Mouse (Mus musculus) midbrain, postnatal 0 days (tissue): ENCODE data around the gene Cog5. TPM values are rescaled to one million over a fixed set of nuclear protein-coding genes. Genes with fewer than 3 reads are reported as not detected.
A peak's percentile ranks its signal among the peaks of the same experiment; 100 is the strongest.

Experiments
- ATAC-seq: fragments of 200-750 bp; cut with Nextera tagmentation; 2 replicates; pipeline ENCODE4 v1.8.0; 2017; ENCODE audit warnings: moderate number of reproducible peaks, mild to moderate bottlenecking, moderate TSS enrichment, moderate library complexity; ENCODE audit not compliant: low FRiP score
- DNase-seq: peaks from one replicate; pipeline ENCODE4 v3.0.0-alpha.2; 2015; ENCODE audit warnings: low spot score
- H3K27ac ChIP-seq: fragments of 300-500 bp; sonication (generic); 2 replicates; pipeline ENCODE4 v1.5.1; 2014; ENCODE audit warnings: low read depth, mild to moderate bottlenecking, low read length, mixed read lengths
- H3K27me3 ChIP-seq: fragments of 300-500 bp; sonication (generic); 2 replicates; pipeline ENCODE4 v1.6.1; 2014; ENCODE audit warnings: low read length, control low read depth, mixed read lengths; ENCODE audit not compliant: insufficient read depth
- H3K36me3 ChIP-seq: fragments of 300-500 bp; sonication (generic); 2 replicates; pipeline ENCODE4 v1.6.1; 2014; ENCODE audit warnings: low read length, control low read depth, mixed read lengths; ENCODE audit not compliant: insufficient read depth
- H3K4me1 ChIP-seq: fragments of 300-500 bp; sonication (generic); 2 replicates; pipeline ENCODE4 v1.6.1; 2014; ENCODE audit warnings: mild to moderate bottlenecking, control low read depth, antibody characterized with exemption, low read length, mixed read lengths; ENCODE audit not compliant: insufficient read depth
- H3K4me2 ChIP-seq: fragments of 300-500 bp; sonication (generic); 2 replicates; pipeline ENCODE4 v1.6.1; 2014; ENCODE audit warnings: low read depth, mild to moderate bottlenecking, low read length, mixed read lengths; ENCODE audit not compliant: poor library complexity, severe bottlenecking
- H3K4me3 ChIP-seq: fragments of 300-500 bp; sonication (generic); 2 replicates; pipeline ENCODE4 v1.5.1; 2014; ENCODE audit warnings: low read depth, mild to moderate bottlenecking, low read length, moderate library complexity
- H3K9ac ChIP-seq: fragments of 300-500 bp; sonication (generic); replicated peaks from 2 replicates; pipeline ENCODE4 v1.6.1; 2014; ENCODE audit warnings: mild to moderate bottlenecking, low read length, moderate library complexity, mixed read lengths; ENCODE audit not compliant: poor library complexity, severe bottlenecking
- H3K9me3 ChIP-seq: fragments of 300-500 bp; sonication (generic); 2 replicates; pipeline ENCODE4 v1.6.1; 2016; ENCODE audit warnings: low read length, control low read depth
- CTCF ChIP-seq: IDR thresholded peaks from 2 replicates; pipeline ENCODE4 v1.5.1; 2016; ENCODE audit warnings: antibody characterized with exemption, mild to moderate bottlenecking
- WGBS: fragments of 180-500 bp; shearing (Covaris S2); extraction: QIAGEN DNeasy Blood & Tissue Kit; methylation state at CpG from one replicate; pipeline ENCODE4 v1.1.7; 2014; 5-methylcytosine and 5-hydroxymethylcytosine counted together
- polyA plus RNA-seq: library from polyadenylated mRNA; unstranded; fragments of >200 nt; fragmentation: Nextera tagmentation; extraction: Ambion mirVana; gene quantifications from 2 replicates; pipeline ENCODE4 v1.2.1, GENCODE M21; 2015
- total RNA-seq: library from RNA; depleted of rRNA; stranded (reverse); fragments of >200 nt; gene quantifications from 2 replicates; pipeline ENCODE4 v1.2.3, GENCODE M21; 2014

Gene Cog5
- total and polyA plus RNA-seq, 2 experiments from 2014 or later: 18.8 to 41.1 TPM

DNA sequence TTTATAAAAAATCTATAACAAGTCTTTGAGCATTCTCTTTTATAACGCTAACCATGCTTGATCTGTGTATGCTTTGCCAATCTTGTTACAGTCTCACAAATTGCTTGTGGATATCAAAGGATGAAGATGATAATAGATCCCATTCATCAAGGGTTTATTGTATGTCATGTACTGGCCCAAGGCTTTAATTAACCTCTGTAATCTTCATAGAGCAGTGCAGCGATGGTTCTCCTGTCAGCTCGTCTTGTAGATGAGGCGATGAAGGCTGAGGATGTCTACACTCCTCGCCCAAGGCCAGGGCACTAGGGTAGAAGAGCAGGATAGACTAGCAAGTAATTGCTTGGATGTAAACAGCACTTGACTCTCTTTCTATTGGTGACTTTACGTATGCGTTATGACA lies 164.9 kb downstream of the Cog5 start:
- Histone ChIP-seq H3K9ac (no peak overlapping the region), H3K9me3 (no peaks in the 10 kb centered on the region), H3K4me2 (no peak overlapping the region), H3K27ac (no peak overlapping the region), H3K36me3 (0 out of 2 replicates have a peak, but pooled peaks cover 2% of the 10 kb centered on the region), H3K4me3 (no peak overlapping the region), H3K27me3 (no peaks in the 10 kb centered on the region), H3K4me1 (no peaks in the 10 kb centered on the region)
- ATAC-seq (no peak), DNase-seq (no peak)
- no peak for TF ChIP-seq CTCF
- 63% methylated on average over 7 of the region's 7 CpGs for WGBS

- no peaks in the 10 kb centered on the region for H3K4me1 ChIP-seq
- no peak overlapping the region for H3K27ac ChIP-seq
- H3K36me3 ChIP-seq: 0 out of 2 replicates have a peak, but pooled peaks cover 2% of the 10 kb centered on the region
- WGBS: 55% methylated on average over 3 of the region's 3 CpGs
- no peak for ATAC-seq
- no peaks in the 10 kb centered on the region for H3K9me3 ChIP-seq
- H3K27me3 ChIP-seq: no peaks in the 10 kb centered on the region
- no peak overlapping the region for H3K9ac ChIP-seq
- no peak overlapping the region for H3K4me2 ChIP-seq
- H3K4me3 ChIP-seq: no peak overlapping the region
- no peak for TF ChIP-seq CTCF
- no peak for DNase-seq
These were observed 169.0 kb downstream of the Cog5 start for GRCm38 (mm10) chr12:31823671-31824070.

GRCm38 (mm10) chr12:31824831-31825230 lies 170.2 kb downstream of the Cog5 start:
- Histone ChIP-seq H3K9me3 (no peaks in the 10 kb centered on the region), H3K27ac (no peak overlapping the region), H3K27me3 (no peaks in the 10 kb centered on the region), H3K4me2 (no peak overlapping the region), H3K4me3 (no peak overlapping the region), H3K4me1 (no peaks in the 10 kb centered on the region), H3K36me3 (0 out of 2 replicates have a peak, but pooled peaks cover 2% of the 10 kb centered on the region), H3K9ac (no peak overlapping the region)
- DNase-seq (no peak), ATAC-seq (no peak)
- TF ChIP-seq CTCF: no peak
- WGBS: 63% methylated on average over 5 of the region's 5 CpGs

DNA sequence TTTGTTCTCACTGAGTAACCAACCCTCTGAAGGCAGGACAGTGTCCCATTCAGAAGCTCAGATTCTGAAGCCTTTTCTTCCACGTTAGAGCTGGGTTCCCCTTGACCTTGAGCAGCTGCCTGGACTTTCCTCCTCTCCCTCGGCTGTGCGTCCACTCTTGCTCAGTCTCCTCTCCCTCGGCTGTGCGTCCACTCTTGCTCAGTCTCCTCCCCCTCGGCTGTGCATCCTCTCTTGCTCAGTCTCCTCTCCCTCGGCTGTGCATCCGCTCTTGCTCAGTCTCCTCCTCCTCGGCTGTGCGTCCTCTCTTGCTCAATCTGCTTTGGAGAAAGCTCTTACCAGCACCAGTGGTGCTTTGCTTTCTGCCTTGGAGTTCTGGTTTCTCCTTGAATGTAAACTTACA lies 171.2 kb downstream of the Cog5 start:
- ATAC-seq (no peak), DNase-seq (no peak)
- TF ChIP-seq CTCF: no peak
- Histone ChIP-seq H3K4me3 (no peak overlapping the region), H3K36me3 (0 out of 2 replicates have a peak, but pooled peaks cover 2% of the 10 kb centered on the region), H3K4me1 (no peaks in the 10 kb centered on the region), H3K4me2 (no peak overlapping the region), H3K27ac (no peak overlapping the region), H3K9me3 (no peaks in the 10 kb centered on the region), H3K9ac (no peak overlapping the region), H3K27me3 (no peaks in the 10 kb centered on the region)
- 57% methylated on average over 10 of the region's 10 CpGs for WGBS

- ATAC-seq: peak; percentile 34; the same call in 1 of the 2 replicates
- no peak overlapping the region for H3K4me3 ChIP-seq
- WGBS: 53% methylated on average over 2 of the region's 2 CpGs
- no peaks in the 10 kb centered on the region for H3K9me3 ChIP-seq
- no peak overlapping the region for H3K4me2 ChIP-seq
- no peak for TF ChIP-seq CTCF
- no peaks in the 10 kb centered on the region for H3K27me3 ChIP-seq
- H3K36me3 ChIP-seq: 0 out of 2 replicates have a peak, but pooled peaks cover 2% of the 10 kb centered on the region
- H3K4me1 ChIP-seq: no peaks in the 10 kb centered on the region
- no peak overlapping the region for H3K9ac ChIP-seq
- no peak overlapping the region for H3K27ac ChIP-seq
- peak; percentile 14 for DNase-seq
These were observed 171.8 kb downstream of the Cog5 start for GRCm38 (mm10) chr12:31826476-31826875.

- WGBS: 88% methylated on average over 5 of the region's 5 CpGs
- Histone ChIP-seq H3K4me2 (no peak overlapping the region), H3K9ac (no peak overlapping the region), H3K27me3 (no peaks in the 10 kb centered on the region), H3K9me3 (no peaks in the 10 kb centered on the region), H3K27ac (no peak overlapping the region), H3K36me3 (no peaks in the 10 kb centered on the region), H3K4me3 (no peak overlapping the region), H3K4me1 (no peaks in the 10 kb centered on the region)
- no peak for TF ChIP-seq CTCF
- ATAC-seq (no peak), DNase-seq (no peak)
These were observed 180.8 kb downstream of the Cog5 start for GRCm38 (mm10) chr12:31835480-31835879.
